Mouse (Mus musculus) testis, adult 2 months (tissue): ENCODE results near the gene Anxa2. TPM values are rescaled to one million over a fixed set of nuclear protein-coding genes. Genes with fewer than 3 reads are reported as not detected.

Source experiments
- H3K27ac ChIP-seq: fragments of 200-500 bp; 2 replicates; pipeline ENCODE4 v1.5.1; 2012; ENCODE audit warnings: low read depth, low read length; ENCODE audit not compliant: control insufficient read depth, insufficient read depth
- H3K27me3 ChIP-seq: fragments of 200-500 bp; 2 replicates; pipeline ENCODE4 v1.6.1; 2012; ENCODE audit warnings: mild to moderate bottlenecking, low read length, moderate library complexity; ENCODE audit not compliant: control insufficient read depth, insufficient read depth
- H3K36me3 ChIP-seq: fragments of 200-500 bp; 2 replicates; pipeline ENCODE4 v1.6.1; 2012; ENCODE audit warnings: mild to moderate bottlenecking, low read length; ENCODE audit not compliant: control insufficient read depth, insufficient read depth
- H3K4me1 ChIP-seq: fragments of 200-500 bp; 2 replicates; pipeline ENCODE4 v1.6.1; 2012; ENCODE audit warnings: low read length; ENCODE audit not compliant: control insufficient read depth, insufficient read depth
- H3K4me3 ChIP-seq: fragments of 200-500 bp; 2 replicates; pipeline ENCODE4 v1.5.1; 2012; ENCODE audit warnings: low read depth, mild to moderate bottlenecking, low read length, moderate library complexity, mixed read lengths; ENCODE audit not compliant: control insufficient read depth
- CTCF ChIP-seq: fragments of 200-500 bp; IDR thresholded peaks from 2 replicates; pipeline ENCODE4 v1.5.1; 2012; ENCODE audit warnings: low read depth, mild to moderate bottlenecking, inconsistent platforms, low read length, moderate library complexity; ENCODE audit not compliant: control insufficient read depth, insufficient read depth, insufficient replicate concordance
- POLR2A ChIP-seq: fragments of 200-500 bp; IDR thresholded peaks from 2 replicates; pipeline ENCODE4 v1.6.1; 2012; ENCODE audit warnings: low read depth, mild to moderate bottlenecking, inconsistent platforms, low read length, moderate library complexity; ENCODE audit not compliant: control insufficient read depth
- polyA plus RNA-seq: library from polyadenylated mRNA; depleted of rRNA; stranded (reverse); fragments of >200 nt; gene quantifications from 2 replicates; pipeline ENCODE4 v1.2.3, GENCODE M21; 2012

Gene Anxa2
- polyA plus RNA-seq, 1 experiment, result 73.6 TPM

DNA sequence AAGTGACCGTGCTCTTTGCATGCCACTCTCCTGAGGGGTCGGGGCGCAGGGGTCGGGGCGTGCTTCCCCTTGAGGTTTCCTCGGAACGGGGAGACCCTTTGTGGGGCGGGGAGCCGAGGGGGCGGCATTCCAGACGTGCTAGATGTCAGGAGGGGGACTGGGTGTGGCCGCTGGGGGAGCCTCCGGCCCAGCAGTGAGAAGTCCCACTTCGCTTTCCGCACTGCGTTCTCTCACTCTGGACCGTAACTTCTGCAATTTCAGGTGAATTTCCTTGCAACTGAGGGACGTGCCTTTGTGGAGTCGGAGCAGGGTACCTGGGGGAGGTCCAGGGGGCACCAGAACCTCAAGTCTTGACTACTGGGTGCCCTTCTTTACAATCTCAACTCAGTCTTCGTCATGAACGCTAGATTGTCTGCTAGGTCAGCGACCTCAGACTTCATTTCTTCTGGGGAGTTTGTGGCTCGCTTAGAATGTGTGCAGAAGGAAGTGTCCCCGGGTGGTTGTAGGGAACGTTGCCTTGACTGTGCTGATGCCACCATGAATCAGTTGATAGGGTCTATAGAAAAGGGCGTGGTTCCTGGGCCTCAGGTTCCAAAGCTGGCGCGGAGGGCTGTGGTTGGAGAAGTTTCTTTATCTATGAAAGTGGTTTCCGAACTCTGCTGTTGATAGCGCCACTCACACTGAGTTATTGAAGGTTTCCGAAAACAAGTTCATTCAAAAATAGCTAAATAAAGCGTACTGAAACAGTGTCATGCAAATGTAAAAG is 664 bp downstream of the Anxa2 start:
- TF ChIP-seq POLR2A (no peak; the same call in 1 of the 2 replicates), CTCF (no peak)
- Histone ChIP-seq H3K4me3 (peak overlapping the region; percentile 89), H3K27ac (peak overlapping the region; percentile 92), H3K36me3 (no peaks in the 10 kb centered on the region), H3K27me3 (no peaks in the 10 kb centered on the region), H3K4me1 (peaks cover 21% of the 10 kb centered on the region)

DNA sequence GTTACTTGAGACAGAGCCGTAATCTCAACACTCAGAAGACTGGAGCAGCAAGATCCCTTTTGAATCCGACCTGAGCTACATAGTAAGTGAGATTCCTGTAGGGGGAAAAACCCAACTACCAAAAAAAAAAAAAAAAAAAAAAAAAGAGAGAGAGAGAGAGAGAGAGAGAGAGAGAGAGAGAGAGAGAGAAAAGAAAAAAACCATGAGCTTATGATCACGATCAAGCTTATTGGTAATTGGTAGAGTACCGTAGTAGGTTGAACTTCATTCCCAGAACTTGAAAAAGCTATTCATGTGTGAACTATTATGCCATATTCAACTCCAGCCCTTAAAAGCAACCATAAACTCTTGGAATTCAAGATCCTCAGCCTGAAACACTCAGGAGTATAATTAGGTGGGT is 1.3 kb downstream of the Anxa2 start:
- peak overlapping the region; percentile 89; the same call in 1 of the 2 replicates for H3K4me3 ChIP-seq
- peaks cover 27% of the 10 kb centered on the region for H3K4me1 ChIP-seq
- no peaks in the 10 kb centered on the region for H3K27me3 ChIP-seq
- H3K36me3 ChIP-seq, result no peaks in the 10 kb centered on the region
- TF ChIP-seq CTCF, result no peak
- TF ChIP-seq POLR2A, result no peak
- peak overlapping the region; percentile 92 for H3K27ac ChIP-seq

DNA sequence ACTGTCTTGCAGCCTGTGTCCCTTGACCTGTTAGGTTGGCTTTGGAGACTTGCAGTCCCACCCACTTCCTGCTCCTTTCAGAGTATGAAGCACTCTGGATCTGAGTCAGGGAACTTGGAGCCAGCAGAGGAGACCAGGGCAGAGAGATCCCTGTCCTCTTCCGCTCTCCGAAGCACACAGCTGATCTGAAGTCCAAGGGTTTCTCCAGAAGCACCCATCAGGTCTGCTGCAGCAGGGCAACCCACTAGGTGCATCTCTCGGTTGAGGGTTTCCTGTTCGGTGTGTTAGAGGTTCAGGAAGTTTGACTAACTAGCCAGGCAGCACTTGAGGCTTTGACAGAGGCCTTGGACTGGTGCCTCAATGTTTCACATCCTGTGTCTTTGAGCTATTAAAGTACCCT is 2.0 kb downstream of the Anxa2 start:
- H3K36me3 ChIP-seq, result no peaks in the 10 kb centered on the region
- no peak overlapping the region for H3K4me3 ChIP-seq
- H3K27me3 ChIP-seq, result no peaks in the 10 kb centered on the region
- TF ChIP-seq POLR2A (peak; percentile 25; the same call in 1 of the 2 replicates), CTCF (no peak)
- peaks cover 33% of the 10 kb centered on the region for H3K4me1 ChIP-seq
- peak overlapping the region; percentile 32; the same call in 1 of the 2 replicates for H3K27ac ChIP-seq

DNA sequence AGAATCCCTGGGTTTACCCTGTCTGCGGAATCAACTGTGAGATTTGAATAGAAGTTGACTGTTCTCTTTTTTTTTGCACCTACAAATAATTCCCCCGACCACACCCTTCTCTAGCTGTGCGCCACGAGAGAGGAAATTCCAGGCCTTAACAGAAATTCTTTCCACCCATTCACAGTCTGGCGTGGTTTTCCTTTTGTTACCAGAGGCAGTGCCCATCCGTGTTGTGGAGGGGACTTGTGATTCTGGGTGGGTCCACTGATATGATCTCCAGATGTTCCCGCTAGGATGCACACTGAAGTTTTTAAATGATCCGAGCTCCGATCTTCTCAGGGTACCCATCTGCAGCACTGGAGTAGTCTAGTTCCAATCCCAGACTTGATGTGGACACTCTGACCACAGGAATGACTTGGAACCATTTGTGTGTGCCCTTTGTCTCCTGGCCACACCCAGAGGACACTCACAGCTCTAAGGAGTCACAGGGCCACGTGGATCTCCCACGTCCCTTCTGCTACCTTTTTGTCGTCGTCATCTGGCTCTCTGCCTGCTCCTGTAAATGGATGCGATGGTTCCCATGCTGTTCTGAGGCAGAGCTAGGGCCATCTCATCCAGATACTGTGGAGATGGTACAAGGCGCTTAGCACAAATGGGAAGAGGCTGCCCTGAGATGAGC is 3.1 kb downstream of the Anxa2 start:
- H3K27ac ChIP-seq, result peak overlapping the region; percentile 66
- TF ChIP-seq CTCF (no peak), POLR2A (no peak)
- H3K4me1 ChIP-seq, result peaks cover 34% of the 10 kb centered on the region
- no peaks in the 10 kb centered on the region for H3K36me3 ChIP-seq
- no peaks in the 10 kb centered on the region for H3K27me3 ChIP-seq
- no peak overlapping the region for H3K4me3 ChIP-seq

DNA sequence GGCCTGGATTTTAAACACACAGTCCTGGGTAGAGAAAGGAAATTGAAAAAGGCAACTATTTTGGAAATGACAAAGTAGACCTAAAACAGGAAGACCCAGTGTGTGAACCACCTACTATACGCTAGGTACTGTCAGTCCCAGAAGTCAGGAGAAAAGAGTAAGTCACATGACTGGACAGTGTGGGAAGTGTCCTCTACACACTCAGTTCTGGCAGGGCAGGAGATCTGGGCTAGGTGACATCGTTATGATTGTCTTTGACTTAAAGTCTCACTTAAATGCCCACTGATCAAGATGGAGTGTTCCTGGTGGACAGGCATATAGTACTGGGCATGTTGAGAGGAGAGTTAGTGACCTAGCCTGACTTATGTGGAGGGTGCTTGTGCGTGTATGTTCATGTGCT is 3.7 kb downstream of the Anxa2 start:
- peak overlapping the region; percentile 79 for H3K27ac ChIP-seq
- peaks cover 34% of the 10 kb centered on the region for H3K4me1 ChIP-seq

DNA sequence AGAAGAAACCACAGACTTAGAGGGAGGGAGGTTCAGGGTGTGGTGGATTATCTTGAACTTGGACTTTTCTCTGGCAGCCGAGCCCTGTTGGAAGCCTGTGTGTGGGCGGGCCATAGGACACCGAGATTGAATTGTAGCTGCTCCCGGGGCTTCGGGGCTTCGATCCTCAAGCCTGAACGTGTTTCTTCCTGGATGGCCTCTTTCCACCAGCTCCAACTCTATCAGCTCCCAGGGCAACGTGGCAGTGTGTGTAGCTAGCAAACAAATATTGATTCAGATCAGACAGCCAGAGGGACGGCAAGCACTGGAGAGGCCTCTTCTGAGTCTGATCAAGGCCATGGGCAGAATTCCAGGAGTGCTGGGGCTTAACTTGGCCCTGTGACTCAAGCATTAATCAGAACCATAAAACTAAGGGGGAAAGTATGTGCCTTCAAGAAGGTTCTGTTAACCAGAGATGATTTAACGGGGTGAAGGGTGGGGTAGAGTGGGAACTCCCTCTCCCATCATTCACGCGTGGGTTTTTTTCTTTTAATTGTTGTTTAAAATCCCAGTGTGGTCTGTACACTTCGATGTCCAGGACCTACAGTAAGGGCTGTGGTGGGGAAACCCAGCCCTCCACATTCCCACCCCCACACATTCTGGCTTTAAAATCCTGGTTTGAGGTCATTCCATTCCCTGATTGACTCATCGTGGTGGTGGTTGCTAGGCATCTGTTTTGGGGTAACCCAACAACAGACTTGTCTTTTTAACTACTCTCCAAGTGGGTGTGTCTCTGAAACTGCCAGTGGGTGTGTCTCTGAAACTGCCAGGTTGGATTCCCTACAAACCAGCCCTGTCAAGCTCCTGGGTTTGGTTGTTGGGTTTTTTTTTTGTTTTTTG is 4.6 kb downstream of the Anxa2 start:
- TF ChIP-seq POLR2A, result no peak
- no peak for TF ChIP-seq CTCF
- Histone ChIP-seq H3K36me3 (no peaks in the 10 kb centered on the region), H3K4me1 (peaks cover 32% of the 10 kb centered on the region), H3K4me3 (no peak overlapping the region), H3K27ac (peak overlapping the region; percentile 79), H3K27me3 (no peaks in the 10 kb centered on the region)

More for the DNA sequence above, 3.7 kb downstream of the Anxa2 start:
- no peak for TF ChIP-seq POLR2A
- TF ChIP-seq CTCF, result no peak
- Histone ChIP-seq H3K4me3 (no peak overlapping the region), H3K36me3 (no peaks in the 10 kb centered on the region), H3K27me3 (no peaks in the 10 kb centered on the region)

DNA sequence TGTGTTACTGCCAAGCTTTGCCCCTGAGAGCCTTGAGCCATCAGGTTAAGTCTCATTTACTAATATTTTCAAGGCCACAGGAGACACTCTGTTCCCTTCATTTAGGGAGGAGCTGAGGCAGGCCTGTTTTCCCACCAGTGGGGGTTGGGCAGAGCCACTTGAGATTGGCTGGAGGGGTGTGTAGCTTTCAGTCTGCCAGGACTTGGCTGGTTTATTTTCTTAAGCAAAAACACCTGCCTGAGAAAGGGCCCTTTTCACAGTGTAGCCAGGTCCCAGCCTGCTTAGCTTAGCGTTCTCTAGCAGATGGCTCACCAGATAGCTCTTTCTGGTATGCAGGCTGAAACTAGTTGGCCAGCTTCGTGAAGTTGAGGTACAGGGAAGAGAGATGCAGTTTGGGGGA is 5.6 kb downstream of the Anxa2 start:
- Histone ChIP-seq H3K36me3 (no peaks in the 10 kb centered on the region), H3K27me3 (no peaks in the 10 kb centered on the region), H3K4me3 (no peak overlapping the region; the same call in 1 of the 2 replicates), H3K4me1 (peaks cover 27% of the 10 kb centered on the region), H3K27ac (peak overlapping the region; percentile 57)
- no peak for TF ChIP-seq POLR2A
- no peak for TF ChIP-seq CTCF
